Mouse (Mus musculus) spleen, embryonic (tissue): Measurements from ENCODE around the gene Ppp4r1.

Experiments
- CTCF ChIA-PET: fragments of 350-600 bp; sonication (Branson Sonifier 250); formaldehyde crosslinking; loops from one replicate; lab custom pipeline; 2022; lab: Charles Lee

Gene Ppp4r1

DNA sequence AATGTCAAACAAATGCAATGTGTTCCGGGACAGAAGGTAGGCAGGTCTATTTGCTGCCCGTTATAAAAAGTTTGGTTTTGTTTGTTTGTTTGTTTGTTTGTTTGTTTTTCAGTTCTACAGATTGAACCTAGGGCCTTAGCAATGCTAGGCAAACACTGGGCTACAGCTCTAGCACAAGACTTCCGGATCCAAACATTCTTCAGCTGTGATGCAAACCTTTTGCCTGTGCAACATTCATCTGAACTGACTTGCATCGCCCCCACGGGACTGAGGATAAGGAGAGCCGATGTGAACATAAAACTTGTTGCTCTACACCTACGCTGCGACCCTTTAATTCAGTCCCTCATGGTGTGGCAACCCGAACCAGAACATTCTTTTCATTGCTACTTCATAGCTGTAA, 104.2 kb downstream of the Ppp4r1 start:
- CTCF ChIA-PET, result interaction anchor here (0.5 kb wide), 1 partner anchor 87 kb away, joined by 3 read pairs; no protein-coding TSS in a partner anchor

DNA sequence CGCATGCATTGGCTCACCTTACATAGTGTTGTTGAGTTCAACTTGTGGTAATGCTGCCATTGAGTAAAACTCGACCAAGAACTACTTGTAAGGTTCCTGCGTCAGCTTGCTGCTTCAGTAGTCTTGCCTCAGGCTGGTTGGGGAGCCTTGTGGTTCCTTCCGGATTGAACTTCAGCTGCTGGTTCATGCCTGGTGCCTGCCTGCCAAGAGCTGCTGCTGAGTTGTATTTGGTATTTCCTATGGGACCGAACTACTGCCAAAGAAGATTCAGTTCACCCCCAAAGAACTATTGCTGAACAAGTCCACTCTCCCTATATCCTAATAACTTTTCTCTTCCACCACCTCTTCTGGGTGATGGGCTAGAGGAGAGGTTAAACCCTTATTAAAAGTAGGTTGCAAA, 107.1 kb downstream of the Ppp4r1 start:
- CTCF ChIA-PET, result interaction anchor here (0.6 kb wide), 1 partner anchor 155 kb away, joined by 10 read pairs; no protein-coding TSS in a partner anchor
